Mouse (Mus musculus) kidney, adult 2 months (tissue): ENCODE measurements at regions not wholly inside any gene's neighbourhood (a gene's known extent, or its start where the extent isn't known, plus 50 kb on each side); places are given as distances from the start of the nearest gene placed in this dataset.
A peak's percentile ranks its signal among the peaks of the same experiment; 100 is the strongest.
"Not testable (repeated sequence)": the region's sequence is repeated elsewhere in the genome, so short reads cannot be mapped to it uniquely, and the experiment has no call there.

Experiments
- DNase-seq: peaks from one replicate; pipeline ENCODE4 v3.0.0; 2021
- H3K27ac ChIP-seq: fragments of 200-500 bp; 2 replicates; pipeline ENCODE4 v1.5.1; 2012; ENCODE audit warnings: low read depth, low read length, control low read depth, inconsistent platforms; ENCODE audit not compliant: insufficient read depth
- H3K27me3 ChIP-seq: fragments of 200-500 bp; replicated peaks from 2 replicates; pipeline ENCODE4 v1.6.1; 2012; ENCODE audit warnings: mild to moderate bottlenecking, moderate library complexity, low read length, inconsistent platforms; ENCODE audit not compliant: control insufficient read depth, insufficient read depth
- H3K36me3 ChIP-seq: fragments of 200-500 bp; 2 replicates; pipeline ENCODE4 v1.6.1; 2012; ENCODE audit warnings: mild to moderate bottlenecking, moderate library complexity, low read length, inconsistent platforms; ENCODE audit not compliant: control insufficient read depth, insufficient read depth
- H3K4me1 ChIP-seq: fragments of 200-500 bp; 2 replicates; pipeline ENCODE4 v1.6.1; 2011; ENCODE audit warnings: low read length; ENCODE audit not compliant: control insufficient read depth, insufficient read depth
- H3K4me3 ChIP-seq: fragments of 200-500 bp; 2 replicates; pipeline ENCODE4 v1.5.1; 2011; ENCODE audit warnings: mild to moderate bottlenecking, low read depth, low read length, control low read depth; ENCODE audit not compliant: insufficient read depth
- CTCF ChIP-seq: fragments of 200-500 bp; conservative IDR thresholded peaks from 2 replicates; pipeline ENCODE4 v1.5.1; 2011; ENCODE audit warnings: low read depth, mild to moderate bottlenecking, control low read depth, low read length, moderate library complexity, mixed read lengths; ENCODE audit not compliant: insufficient read depth, insufficient read length
- POLR2A ChIP-seq: fragments of 200-500 bp; IDR thresholded peaks from one replicate; pipeline ENCODE4 v1.6.1; 2011; ENCODE audit warnings: low read depth, low read length, control low read depth
- WGBS: fragments of 180-500 bp; shearing (Covaris S2); methylation state at CpG from one replicate; pipeline ENCODE4 v1.1.7; 2018; 5-methylcytosine and 5-hydroxymethylcytosine counted together

DNA sequence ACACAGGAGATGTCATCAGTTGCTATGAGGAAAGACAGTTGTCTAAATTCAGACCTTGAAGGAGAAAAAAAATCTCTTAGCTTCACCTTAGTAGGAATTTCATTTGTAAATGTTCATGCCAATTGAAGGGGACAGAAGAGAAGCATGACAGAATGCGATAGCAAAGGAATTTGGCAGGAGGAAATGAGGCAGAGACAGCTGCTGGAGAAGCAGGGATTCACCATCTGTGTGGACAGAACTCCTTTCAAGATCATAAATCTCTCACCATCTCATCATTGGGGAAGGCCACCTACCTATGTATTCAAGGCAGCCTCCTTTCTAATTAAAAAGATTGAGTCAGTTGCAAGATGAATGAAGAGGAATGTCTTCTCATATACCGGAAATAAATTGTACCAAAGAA, 387.8 kb downstream of the Hdgfl1 start:
- no peak overlapping the region for H3K4me3 ChIP-seq
- H3K4me1 ChIP-seq: no peaks in the 10 kb centered on the region
- no peak overlapping the region for H3K27ac ChIP-seq
- TF ChIP-seq POLR2A (no peak), CTCF (no peak)
- H3K36me3 ChIP-seq: no peaks in the 10 kb centered on the region
- no peak for DNase-seq
- 64% methylated on average over 2 of the region's 2 CpGs for WGBS
- no peaks in the 10 kb centered on the region for H3K27me3 ChIP-seq

GRCm38 (mm10) chr13:26375546-26375945, 394.4 kb downstream of the Hdgfl1 start:
- H3K27ac ChIP-seq: no peak overlapping the region
- H3K27me3 ChIP-seq: no peaks in the 10 kb centered on the region
- no peaks in the 10 kb centered on the region for H3K36me3 ChIP-seq
- no peaks in the 10 kb centered on the region for H3K4me1 ChIP-seq
- no peak overlapping the region for H3K4me3 ChIP-seq
- no peak for TF ChIP-seq POLR2A
- no peak for DNase-seq

- not testable (repeated sequence) for H3K27ac ChIP-seq, H3K4me3 ChIP-seq, H3K36me3 ChIP-seq, H3K4me1 ChIP-seq, H3K27me3 ChIP-seq, DNase-seq
- 91% methylated on average over 6 of the region's 6 CpGs for WGBS
Measured at GRCm38 (mm10) chr13:26365911-26366310, 404.1 kb downstream of the Hdgfl1 start.

DNA sequence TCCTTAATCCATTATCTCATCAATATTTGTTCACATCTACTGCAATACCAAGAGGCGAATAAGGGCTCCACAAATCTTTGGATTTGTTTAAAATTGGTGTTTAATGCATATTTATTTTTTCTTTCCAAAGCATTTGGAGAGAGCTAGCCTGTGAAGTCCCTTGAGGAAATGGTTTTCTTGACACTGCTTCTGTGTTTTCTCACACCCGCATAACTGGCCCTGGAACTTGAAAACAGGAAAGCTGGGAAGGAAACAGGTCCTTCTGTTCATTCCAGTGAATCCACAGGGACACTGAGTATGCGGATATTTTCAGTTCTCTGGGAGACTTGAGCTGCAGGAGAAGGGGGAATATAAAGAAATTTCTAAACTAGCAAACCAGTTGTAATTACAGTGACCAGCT, 413.6 kb downstream of the Hdgfl1 start:
- Histone ChIP-seq H3K27me3 (no peaks in the 10 kb centered on the region), H3K4me3 (no peak overlapping the region), H3K27ac (no peak overlapping the region), H3K4me1 (no peaks in the 10 kb centered on the region), H3K36me3 (no peaks in the 10 kb centered on the region)
- peak; percentile 49 for DNase-seq
- TF ChIP-seq CTCF (no peak), POLR2A (no peak)
- WGBS: 59% methylated on average over 3 of the region's 3 CpGs

DNA sequence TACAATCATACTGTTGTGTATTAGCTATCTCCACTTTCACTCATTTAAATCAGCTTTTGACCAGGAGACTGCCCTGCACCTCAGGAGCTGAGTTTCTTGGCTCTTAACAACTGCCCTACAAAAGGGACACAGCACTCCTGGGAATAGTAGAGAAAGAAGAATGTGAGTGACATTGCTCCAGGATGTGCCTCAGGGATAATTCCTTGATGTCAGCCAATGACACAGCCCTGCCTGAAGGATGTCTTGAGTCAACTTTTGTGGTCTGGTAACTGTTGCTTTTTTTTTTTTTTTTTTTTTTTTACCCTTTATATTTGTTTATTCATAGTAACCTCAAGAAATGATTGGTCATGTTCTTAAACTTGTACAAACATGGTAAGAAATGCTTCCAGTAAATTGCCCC, 415.5 kb downstream of the Hdgfl1 start:
- TF ChIP-seq POLR2A: no peak
- TF ChIP-seq CTCF: no peak
- H3K27me3 ChIP-seq: no peaks in the 10 kb centered on the region
- no peak overlapping the region for H3K27ac ChIP-seq
- DNase-seq: no peak
- H3K36me3 ChIP-seq: no peaks in the 10 kb centered on the region
- no peaks in the 10 kb centered on the region for H3K4me1 ChIP-seq
- H3K4me3 ChIP-seq: no peak overlapping the region

DNA sequence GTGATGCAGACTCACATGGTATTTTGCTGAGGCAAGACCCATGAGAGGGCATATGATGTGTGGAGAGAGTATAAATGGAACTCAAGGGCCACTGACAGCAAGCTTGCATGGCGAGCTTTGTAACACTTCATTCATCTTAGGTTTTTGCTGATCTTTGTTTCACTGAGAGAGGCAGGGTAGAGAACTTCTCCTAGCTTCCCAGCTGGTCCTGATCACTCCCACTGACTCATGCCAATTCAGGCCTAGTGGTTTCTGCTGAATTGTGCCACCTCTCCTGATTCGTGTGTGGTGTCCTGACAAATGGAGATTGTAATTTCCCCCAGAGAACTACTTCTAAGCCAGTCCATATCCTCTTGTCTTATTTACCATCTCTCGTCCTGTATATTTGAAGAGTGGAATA, 419.5 kb downstream of the Hdgfl1 start:
- Histone ChIP-seq H3K4me3 (no peak overlapping the region), H3K27ac (no peak overlapping the region), H3K27me3 (no peaks in the 10 kb centered on the region), H3K4me1 (no peaks in the 10 kb centered on the region), H3K36me3 (no peaks in the 10 kb centered on the region)
- 94% methylated on average over 3 of the region's 3 CpGs for WGBS
- DNase-seq: no peak
- TF ChIP-seq POLR2A: no peak
- no peak for TF ChIP-seq CTCF

DNA sequence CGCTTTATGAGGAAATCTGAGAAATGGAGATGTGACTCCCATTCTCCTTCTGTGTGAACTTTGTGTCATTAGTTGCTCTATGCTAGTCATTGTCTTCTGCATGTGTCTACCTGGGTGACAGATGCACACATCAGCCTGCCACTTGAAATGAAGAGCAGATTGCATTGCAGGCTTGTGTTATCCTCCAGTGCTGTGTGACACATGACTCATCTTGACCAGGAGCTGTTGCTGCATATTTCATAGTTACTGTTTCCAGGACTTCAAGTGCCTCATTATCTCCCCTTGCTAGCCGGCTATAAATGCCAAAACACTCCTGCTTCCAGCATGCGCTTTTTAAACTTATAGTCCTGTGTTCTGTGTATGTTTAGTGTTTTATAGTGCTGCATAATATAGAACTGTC, 431.2 kb downstream of the Hdgfl1 start:
- Histone ChIP-seq H3K36me3 (no peaks in the 10 kb centered on the region), H3K27ac (no peak overlapping the region), H3K4me3 (no peak overlapping the region), H3K27me3 (no peaks in the 10 kb centered on the region), H3K4me1 (no peaks in the 10 kb centered on the region)
- no peak for DNase-seq
- TF ChIP-seq CTCF (no peak), POLR2A (no peak)
- 73% methylated on average over 3 of the region's 3 CpGs for WGBS

GRCm38 (mm10) chr13:26325066-26325465, 444.9 kb downstream of the Hdgfl1 start:
- DNase-seq: no peak
- TF ChIP-seq CTCF (no peak), POLR2A (no peak)
- Histone ChIP-seq H3K27ac (no peak overlapping the region), H3K27me3 (no peaks in the 10 kb centered on the region), H3K4me1 (no peaks in the 10 kb centered on the region), H3K36me3 (no peaks in the 10 kb centered on the region), H3K4me3 (no peak overlapping the region)
- WGBS: 82% methylated on average over 3 of the region's 3 CpGs
